Comparison of ENCODE assay signal across 14 mouse cellular contexts in genomic region chr2:129338138-129338621, GRCm38 (mm10). TPM values are rescaled to one million over a fixed set of nuclear protein-coding genes. Genes with fewer than 3 reads are reported as not detected.
DNase-seq lines count a peak whose midpoint lies in the region; ATAC-seq and TF ChIP-seq lines count a peak whose summit lies in the region.
"Had no signal": no experiment of that assay in that cellular context is flagged by ENCODE, and none has a peak within 500 bp of the region (broad histone marks: within the 10 kb centered on the region; RNA-seq: fewer than 3 reads in every experiment).

No protein-coding gene starts in this region.

- peaks cover 11% of the 10 kb centered on the region for H3K9me3 ChIP-seq in liver, embryonic 12.5 days (replicated peaks)
- H3K9me3 ChIP-seq in hindbrain, postnatal 0 days (ENCODE audit: low read length): no peaks in the 10 kb centered on the region

- peaks cover 5% of the 10 kb centered on the region; the same call in 1 of the 2 replicates for H3K4me1 ChIP-seq in liver, adult 2 months (ENCODE audit: control insufficient read depth, insufficient read depth, low read length)
- H3K4me1 ChIP-seq in liver, embryonic 12.5 days: no peaks in the 10 kb centered on the region
- no peaks in the 10 kb centered on the region for H3K4me1 ChIP-seq in hindbrain, postnatal 0 days (ENCODE audit: insufficient read depth, low read length)

- 51% methylated on average over 6 of the region's 6 CpGs for WGBS in liver, adult 2 months
- WGBS in liver, embryonic 12.5 days (ENCODE audit: insufficient replicate concordance): 39% methylated on average over 6 of the region's 6 CpGs
- WGBS in hindbrain, postnatal 0 days: 70% methylated on average over 6 of the region's 6 CpGs

- no peak overlapping the region for H3K4me2 ChIP-seq in liver, embryonic 12.5 days
- H3K4me2 ChIP-seq in hindbrain, postnatal 0 days (ENCODE audit: low read depth, low read length): no peak overlapping the region
- H3K4me2 ChIP-seq: hindbrain, embryonic 14.5 days had no signal

- H3K36me3 ChIP-seq in liver, adult 2 months (ENCODE audit: control insufficient read depth, insufficient read depth, low read length): no peaks in the 10 kb centered on the region
- no peaks in the 10 kb centered on the region for H3K36me3 ChIP-seq in liver, embryonic 12.5 days
- H3K36me3 ChIP-seq in hindbrain, postnatal 0 days (ENCODE audit: insufficient read depth, low read length): no peaks in the 10 kb centered on the region
- H3K36me3 ChIP-seq: G1E had no signal

- ATAC-seq in liver, embryonic 12.5 days: no peak
- peak; percentile 97 for ATAC-seq in granulocyte monocyte progenitor cell, adult 5-6 weeks (replicated peaks; ENCODE audit: poor library complexity, severe bottlenecking)
- ATAC-seq in megakaryocyte progenitor cell, adult 5-6 weeks (replicated peaks; ENCODE audit: poor library complexity): peak; percentile 96
- ATAC-seq in hindbrain, postnatal 0 days: no peak
- ATAC-seq: forebrain, postnatal 0 days had no signal

- no peak overlapping the region for H3K9ac ChIP-seq in liver, adult 2 months (ENCODE audit: low read depth, low read length)
- H3K9ac ChIP-seq in liver, embryonic 12.5 days: no peak overlapping the region
- no peak overlapping the region for H3K9ac ChIP-seq in hindbrain, postnatal 0 days (replicated peaks; ENCODE audit: low read length)
- H3K9ac ChIP-seq: forebrain, postnatal 0 days; hindbrain, embryonic 14.5 days had no signal

- no peaks in the 10 kb centered on the region for H3K27me3 ChIP-seq in liver, adult 2 months (ENCODE audit: control insufficient read depth, insufficient read depth, low read length)
- H3K27me3 ChIP-seq in liver, embryonic 12.5 days (replicated peaks): no peaks in the 10 kb centered on the region
- H3K27me3 ChIP-seq in hindbrain, postnatal 0 days (ENCODE audit: insufficient read depth, low read length): no peaks in the 10 kb centered on the region

- peak; percentile 59 for DNase-seq in adrenal gland, adult 2 months
- DNase-seq in adrenal gland, postnatal 4 days (ENCODE audit: low spot score in 2 of 2): no peak
- DNase-seq in liver, adult 2 months (ENCODE audit: extremely low read depth, low read depth, low spot score): peak; percentile 73
- DNase-seq in hindbrain, postnatal 0 days (ENCODE audit: low spot score): no peak
- DNase-seq in gastrocnemius, postnatal 25 days: no peak
- DNase-seq: forebrain, postnatal 0 days had no signal

- no peaks in the 10 kb centered on the region for H3K79me2 ChIP-seq in liver, adult 2 months (ENCODE audit: control insufficient read depth, insufficient read depth, low read length)

- TF ChIP-seq POLR2A in liver, adult 2 months (IDR thresholded peaks at IDR 0.05; ENCODE audit: extremely low read depth, insufficient read depth, low read length): no peak

- H3K27ac ChIP-seq in liver, adult 2 months (replicated peaks; ENCODE audit: insufficient read depth, low read depth, low read length): 0 out of 2 replicates have a peak overlapping the region, but pooled peaks have one; percentile 4
- H3K27ac ChIP-seq in liver, embryonic 12.5 days: no peak overlapping the region
- no peak overlapping the region for H3K27ac ChIP-seq in hindbrain, postnatal 0 days
- H3K27ac ChIP-seq: hindbrain, embryonic 14.5 days had no signal

- no peak for TF ChIP-seq CTCF in liver, adult 2 months (IDR thresholded peaks at IDR 0.05; ENCODE audit: low read depth, low read length)
- TF ChIP-seq CTCF in hindbrain, postnatal 0 days (IDR thresholded peaks at IDR 0.05; ENCODE audit: low read depth): no peak

- no peak overlapping the region for H3K4me3 ChIP-seq in liver, adult 2 months (ENCODE audit: insufficient read depth, low read depth, low read length)
- H3K4me3 ChIP-seq in liver, embryonic 12.5 days: no peak overlapping the region
- no peak overlapping the region for H3K4me3 ChIP-seq in hindbrain, postnatal 0 days (ENCODE audit: low read length)

RNA-seq across cellular contexts. Expression of gene Il1a, which starts 28.4 kb away (rescaled TPM):
- total RNA-seq in adrenal gland, adult 2 months (2021): not detected
- not detected in 2 replicates for polyA plus RNA-seq in adrenal gland, adult 2 months (2012; rRNA removed)
- total RNA-seq in adrenal gland, postnatal 4 days (2021): under 1 TPM; 0.34 to 0.40 TPM
- 3.7 and 4.2 TPM in 2 replicates for total RNA-seq in liver, adult 2 months (2014; rRNA removed)
- 0.36 and 1.0 TPM in 2 replicates for polyA plus RNA-seq in liver, adult 2 months (2012; rRNA removed)
- 2.8 and 3.7 TPM in 2 replicates for polyA plus RNA-seq in liver, embryonic 12.5 days (2016; fragmentation: Nextera tagmentation; extraction: Ambion mirVana)
- total RNA-seq in granulocyte monocyte progenitor cell, adult 5-6 weeks (2014; fragmentation: Nextera tagmentation): not detected in 2 replicates
- total RNA-seq in granulocyte monocyte progenitor cell, adult 5-6 weeks (2017): not detected in 2 replicates
- total RNA-seq in megakaryocyte progenitor cell, adult 5-6 weeks (2015): not detected in 2 replicates
- not detected in 2 replicates for total RNA-seq in megakaryocyte progenitor cell, adult 5-6 weeks (2017)
- total RNA-seq in hindbrain, postnatal 0 days (2014; rRNA removed): not detected in 2 replicates
- polyA plus RNA-seq in hindbrain, postnatal 0 days (2015; fragmentation: Nextera tagmentation; extraction: Ambion mirVana): 0.23 and 0.25 TPM in 2 replicates
- total RNA-seq in gastrocnemius, postnatal 25 days (2021): not detected
- polyA plus RNA-seq: G1E; kidney, embryonic 14.5 days; limb, embryonic 11.5 days; lung, embryonic 16.5 days had no signal

RNA-seq across cellular contexts. Expression of gene Il1b, which starts 32.8 kb away (rescaled TPM):
- 1 to 10 TPM in 1 of 2 experiments, under 1 TPM in 1; 0.78 to 1.5 TPM for total RNA-seq in adrenal gland, adult 2 months (2021)
- 0.17 and 0.20 TPM in 2 replicates for polyA plus RNA-seq in adrenal gland, adult 2 months (2012; rRNA removed)
- total RNA-seq in adrenal gland, postnatal 4 days (2021): under 1 TPM; 0.23 to 0.67 TPM
- total RNA-seq in liver, adult 2 months (2014; rRNA removed): 1.8 and 2.1 TPM in 2 replicates
- polyA plus RNA-seq in liver, adult 2 months (2012; rRNA removed): 0.39 and 0.84 TPM in 2 replicates
- polyA plus RNA-seq in liver, embryonic 12.5 days (2016; fragmentation: Nextera tagmentation; extraction: Ambion mirVana): 0.38 and 0.44 TPM in 2 replicates
- not detected in 2 replicates for total RNA-seq in granulocyte monocyte progenitor cell, adult 5-6 weeks (2014; fragmentation: Nextera tagmentation)
- total RNA-seq in granulocyte monocyte progenitor cell, adult 5-6 weeks (2017): 0.52 and 4.5 TPM in 2 replicates
- 1.4 and 1.8 TPM in 2 replicates for total RNA-seq in megakaryocyte progenitor cell, adult 5-6 weeks (2015)
- total RNA-seq in megakaryocyte progenitor cell, adult 5-6 weeks (2017): 0.37 and 0.96 TPM in 2 replicates
- total RNA-seq in hindbrain, postnatal 0 days (2014; rRNA removed): 0.21 and 1.2 TPM in 2 replicates
- polyA plus RNA-seq in hindbrain, postnatal 0 days (2015; fragmentation: Nextera tagmentation; extraction: Ambion mirVana): 0.13 TPM in 1 of 2 replicates, not detected in the other
- total RNA-seq in gastrocnemius, postnatal 25 days (2021): not detected
- total RNA-seq: forebrain, postnatal 0 days had no signal
- polyA plus RNA-seq: hindbrain, embryonic 14.5 days; kidney, embryonic 14.5 days; lung, embryonic 16.5 days had no signal

RNA-seq across cellular contexts. Expression of gene Ckap2l, which starts 41.2 kb away (rescaled TPM):
- 1 to 10 TPM in 1 of 2 experiments, under 1 TPM in 1; 0.97 to 1.7 TPM for total RNA-seq in adrenal gland, adult 2 months (2021)
- 0.09 and 0.10 TPM in 2 replicates for polyA plus RNA-seq in adrenal gland, adult 2 months (2012; rRNA removed)
- total RNA-seq in adrenal gland, postnatal 4 days (2021): 10 to 100 TPM; 16.8 to 18.1 TPM
- total RNA-seq in liver, adult 2 months (2014; rRNA removed): 0.09 and 0.60 TPM in 2 replicates
- 0.04 TPM in 1 of 2 replicates, not detected in the other for polyA plus RNA-seq in liver, adult 2 months (2012; rRNA removed)
- polyA plus RNA-seq in liver, embryonic 12.5 days (2016; fragmentation: Nextera tagmentation; extraction: Ambion mirVana): 31.6 and 36.3 TPM in 2 replicates
- 17.1 and 49.8 TPM in 2 replicates for total RNA-seq in granulocyte monocyte progenitor cell, adult 5-6 weeks (2014; fragmentation: Nextera tagmentation)
- total RNA-seq in granulocyte monocyte progenitor cell, adult 5-6 weeks (2017): 55.3 and 56.6 TPM in 2 replicates
- 89.0 and 91.6 TPM in 2 replicates for total RNA-seq in megakaryocyte progenitor cell, adult 5-6 weeks (2015)
- 58.9 and 59.7 TPM in 2 replicates for total RNA-seq in megakaryocyte progenitor cell, adult 5-6 weeks (2017)
- total RNA-seq in hindbrain, postnatal 0 days (2014; rRNA removed): 9.2 and 9.7 TPM in 2 replicates
- 8.9 and 12.0 TPM in 2 replicates for polyA plus RNA-seq in hindbrain, postnatal 0 days (2015; fragmentation: Nextera tagmentation; extraction: Ambion mirVana)
- under 1 TPM; 0.49 to 0.64 TPM for total RNA-seq in gastrocnemius, postnatal 25 days (2021)

Comparison
In these comparisons a context has a peak if more than half of its experiments do, and no peak if none do; other contexts are left out.
1. DNase-seq: peak in adrenal gland, adult 2 months (single experiment) and liver, adult 2 months (single experiment); none in adrenal gland, postnatal 4 days (0 of 2), hindbrain, postnatal 0 days (single experiment) and gastrocnemius, postnatal 25 days (single experiment).
2. ATAC-seq: peak in granulocyte monocyte progenitor cell, adult 5-6 weeks (single experiment) and megakaryocyte progenitor cell, adult 5-6 weeks (single experiment); none in liver, embryonic 12.5 days (single experiment) and hindbrain, postnatal 0 days (single experiment).